Mouse (Mus musculus): Measurements from ENCODE around the gene Trmt2b. TPM values are rescaled to one million over a fixed set of nuclear protein-coding genes. Genes with fewer than 3 reads are reported as not detected.
"Not testable (repeated sequence)": the region's sequence is repeated elsewhere in the genome, so short reads cannot be mapped to it uniquely, and the experiment has no call there.

The Trmt2b gene
- polyA plus RNA-seq, 1 experiment = 0.20 TPM

GRCm38 (mm10) chrX:134238266-134238665, 38.5 kb downstream of the Trmt2b start:
- Histone ChIP-seq H3K4me1 (ENCODE audit: control insufficient read depth) (no peaks in the 10 kb centered on the region), H3K36me3 (ENCODE audit: control insufficient read depth) (peaks cover 26% of the 10 kb centered on the region), H3K9me3 (ENCODE audit: control insufficient read depth, low read length) (no peaks in the 10 kb centered on the region), H3K4me3 (replicated peaks) (no peak overlapping the region), H3K27me3 (ENCODE audit: control insufficient read depth) (no peaks in the 10 kb centered on the region)
- TF ChIP-seq GATA1 (IDR thresholded peaks at IDR 0.05; ENCODE audit: low read length) = no peak
- no peak for TF ChIP-seq TAL1 (IDR thresholded peaks at IDR 0.05; ENCODE audit: low read length)

- H3K4me1 ChIP-seq (ENCODE audit: control insufficient read depth) = no peaks in the 10 kb centered on the region
- TF ChIP-seq GATA1 (IDR thresholded peaks at IDR 0.05; ENCODE audit: low read length) (no peak), TAL1 (IDR thresholded peaks at IDR 0.05; ENCODE audit: low read length) (no peak)
- H3K36me3 ChIP-seq (ENCODE audit: control insufficient read depth) = peaks cover 4% of the 10 kb centered on the region; the same call in 1 of the 2 replicates
- H3K27me3 ChIP-seq (ENCODE audit: control insufficient read depth) = no peaks in the 10 kb centered on the region
- H3K9me3 ChIP-seq (ENCODE audit: control insufficient read depth, low read length) = no peaks in the 10 kb centered on the region
- H3K4me3 ChIP-seq (replicated peaks) = no peak overlapping the region
Observed at GRCm38 (mm10) chrX:134233048-134233447, 43.7 kb downstream of the Trmt2b start.

- no peak within 1 kb of the TSS for H3K4me3 ChIP-seq (replicated peaks)
- peaks cover 19% of the 10 kb centered on the region for H3K36me3 ChIP-seq (ENCODE audit: control insufficient read depth)
- no peaks in the 10 kb centered on the region for H3K9me3 ChIP-seq (ENCODE audit: control insufficient read depth, low read length)
- no peak for TF ChIP-seq GATA1 (IDR thresholded peaks at IDR 0.05; ENCODE audit: low read length)
- TF ChIP-seq TAL1 (IDR thresholded peaks at IDR 0.05; ENCODE audit: low read length) = no peak
- peaks cover 26% of the 10 kb centered on the region for H3K4me1 ChIP-seq (ENCODE audit: control insufficient read depth)
- H3K27me3 ChIP-seq (ENCODE audit: control insufficient read depth) = no peaks in the 10 kb centered on the region
Observed at GRCm38 (mm10) chrX:134221856-134222255, 54.9 kb downstream of the Trmt2b start, which contains the start of gene Nox1. Nox1 (minus strand) TSS chrX:134221956.

GRCm38 (mm10) chrX:134220618-134221017, 56.2 kb downstream of the Trmt2b start:
- H3K4me1 ChIP-seq (ENCODE audit: control insufficient read depth) = peaks cover 26% of the 10 kb centered on the region
- no peak overlapping the region for H3K4me3 ChIP-seq (replicated peaks)
- TF ChIP-seq GATA1 (IDR thresholded peaks at IDR 0.05; ENCODE audit: low read length) (no peak), TAL1 (IDR thresholded peaks at IDR 0.05; ENCODE audit: low read length) (no peak)
- H3K27me3 ChIP-seq (ENCODE audit: control insufficient read depth) = no peaks in the 10 kb centered on the region
- H3K9me3 ChIP-seq (ENCODE audit: control insufficient read depth, low read length) = no peaks in the 10 kb centered on the region
- H3K36me3 ChIP-seq (ENCODE audit: control insufficient read depth) = peaks cover 19% of the 10 kb centered on the region

GRCm38 (mm10) chrX:134218161-134218560, 58.6 kb downstream of the Trmt2b start:
- Histone ChIP-seq H3K4me3 (replicated peaks) (no peak overlapping the region), H3K9me3 (ENCODE audit: control insufficient read depth, low read length) (no peaks in the 10 kb centered on the region), H3K4me1 (ENCODE audit: control insufficient read depth) (peaks cover 26% of the 10 kb centered on the region), H3K27me3 (ENCODE audit: control insufficient read depth) (no peaks in the 10 kb centered on the region), H3K36me3 (ENCODE audit: control insufficient read depth) (peaks cover 5% of the 10 kb centered on the region; the same call in 1 of the 2 replicates)
- no peak for TF ChIP-seq GATA1 (IDR thresholded peaks at IDR 0.05; ENCODE audit: low read length)
- TF ChIP-seq TAL1 (IDR thresholded peaks at IDR 0.05; ENCODE audit: low read length) = no peak

GRCm38 (mm10) chrX:134211151-134211642, 65.6 kb downstream of the Trmt2b start:
- no peaks in the 10 kb centered on the region for H3K27me3 ChIP-seq (ENCODE audit: control insufficient read depth)
- no peak overlapping the region for H3K4me3 ChIP-seq (replicated peaks)
- peaks cover 20% of the 10 kb centered on the region for H3K4me1 ChIP-seq (ENCODE audit: control insufficient read depth)
- H3K36me3 ChIP-seq (ENCODE audit: control insufficient read depth) = no peaks in the 10 kb centered on the region
- no peak for TF ChIP-seq GATA1 (IDR thresholded peaks at IDR 0.05; ENCODE audit: low read length)
- no peak for TF ChIP-seq TAL1 (IDR thresholded peaks at IDR 0.05; ENCODE audit: low read length)
- H3K9me3 ChIP-seq (ENCODE audit: control insufficient read depth, low read length) = no peaks in the 10 kb centered on the region

GRCm38 (mm10) chrX:134208491-134208890, 68.3 kb downstream of the Trmt2b start:
- Histone ChIP-seq H3K4me1 (ENCODE audit: control insufficient read depth) (peaks cover 20% of the 10 kb centered on the region), H3K36me3 (ENCODE audit: control insufficient read depth) (no peaks in the 10 kb centered on the region), H3K27me3 (ENCODE audit: control insufficient read depth) (no peaks in the 10 kb centered on the region), H3K9me3 (ENCODE audit: control insufficient read depth, low read length) (no peaks in the 10 kb centered on the region), H3K4me3 (replicated peaks) (no peak overlapping the region)
- TF ChIP-seq GATA1 (IDR thresholded peaks at IDR 0.05; ENCODE audit: low read length) (no peak), TAL1 (IDR thresholded peaks at IDR 0.05; ENCODE audit: low read length) (no peak)

- not testable (repeated sequence) for H3K4me3 ChIP-seq (replicated peaks); H3K9me3 ChIP-seq (ENCODE audit: control insufficient read depth, low read length); H3K27me3 ChIP-seq (ENCODE audit: control insufficient read depth); H3K36me3 ChIP-seq (ENCODE audit: control insufficient read depth); H3K4me1 ChIP-seq (ENCODE audit: control insufficient read depth)
Observed at GRCm38 (mm10) chrX:134187201-134187600, 89.6 kb downstream of the Trmt2b start, which contains the start of gene Arl13a. Arl13a (plus strand) TSS chrX:134187501.

GRCm38 (mm10) chrX:134174699-134175098, 102.1 kb downstream of the Trmt2b start:
- no peaks in the 10 kb centered on the region for H3K27me3 ChIP-seq (ENCODE audit: control insufficient read depth)
- TF ChIP-seq GATA1 (IDR thresholded peaks at IDR 0.05; ENCODE audit: low read length) (no peak), TAL1 (IDR thresholded peaks at IDR 0.05; ENCODE audit: low read length) (no peak)
- H3K9me3 ChIP-seq (ENCODE audit: control insufficient read depth, low read length) = no peaks in the 10 kb centered on the region
- no peak overlapping the region for H3K4me3 ChIP-seq (replicated peaks)
- H3K36me3 ChIP-seq (ENCODE audit: control insufficient read depth) = no peaks in the 10 kb centered on the region
- no peaks in the 10 kb centered on the region for H3K4me1 ChIP-seq (ENCODE audit: control insufficient read depth)

Other genes starting within 250 kb of the Trmt2b start
- gene Cstf2, start 217.8 kb downstream of the Trmt2b start, polyA plus RNA-seq (2012) = 1.1 and 1.3 TPM in 2 replicates
- gene Xkrx, start 114.9 kb downstream of the Trmt2b start, polyA plus RNA-seq (2012) = 0.01 TPM in 1 of 2 replicates, not detected in the other
- not detected in 2 replicates for gene Arl13a, start 89.5 kb downstream of the Trmt2b start, polyA plus RNA-seq (2012)
- not detected in 2 replicates for gene Nox1, start 55.0 kb downstream of the Trmt2b start, polyA plus RNA-seq (2012)
- gene Tmem35a, start 18.2 kb upstream of the Trmt2b start, polyA plus RNA-seq (2012) = not detected in 2 replicates
- 0.13 and 0.37 TPM in 2 replicates for gene Cenpi, start 31.1 kb upstream of the Trmt2b start, polyA plus RNA-seq (2012)
- 0.02 and 0.04 TPM in 2 replicates for gene Drp2, start 127.6 kb upstream of the Trmt2b start, polyA plus RNA-seq (2012)
- gene Taf7l, start 199.5 kb upstream of the Trmt2b start, polyA plus RNA-seq (2012) = not detected in 2 replicates